ENCODE assay signal across 8 mouse cellular contexts in the genomic region with DNA sequence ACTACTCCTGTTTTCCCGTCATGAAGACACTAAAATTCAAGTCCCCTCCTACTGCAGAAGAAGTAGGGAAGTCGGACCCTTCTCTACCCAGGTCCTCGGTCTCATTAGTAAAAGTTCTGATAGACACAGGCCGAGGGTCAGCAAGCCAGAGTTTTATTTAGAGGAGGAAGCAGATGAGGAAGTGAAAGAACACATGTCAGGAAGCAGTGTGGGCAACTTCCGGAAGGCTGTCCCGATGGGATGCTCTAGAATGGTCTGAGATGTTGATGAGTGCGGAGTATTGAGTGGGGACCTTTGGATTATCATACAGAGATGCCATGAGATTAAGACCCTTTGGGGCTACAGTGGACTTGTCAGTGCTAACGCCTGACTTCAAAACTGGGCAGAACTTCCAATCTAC.
"Had no signal": no experiment of that assay in that cellular context is flagged by ENCODE, and none has a peak within 500 bp of the region (broad histone marks: within the 10 kb centered on the region; RNA-seq: fewer than 3 reads in every experiment).

No protein-coding gene starts in this region.

- DNase-seq: kidney, adult 11 months; kidney, adult 9 months; kidney, postnatal 36 days; layer of hippocampus, postnatal 36 days; left cerebral cortex, postnatal 4 days; lung, adult 18-20 months; midbrain, embryonic 14.5 days; right cerebral cortex, postnatal 4 days had no signal
